ENCODE assay signal across 10 mouse cellular contexts in the genomic region with DNA sequence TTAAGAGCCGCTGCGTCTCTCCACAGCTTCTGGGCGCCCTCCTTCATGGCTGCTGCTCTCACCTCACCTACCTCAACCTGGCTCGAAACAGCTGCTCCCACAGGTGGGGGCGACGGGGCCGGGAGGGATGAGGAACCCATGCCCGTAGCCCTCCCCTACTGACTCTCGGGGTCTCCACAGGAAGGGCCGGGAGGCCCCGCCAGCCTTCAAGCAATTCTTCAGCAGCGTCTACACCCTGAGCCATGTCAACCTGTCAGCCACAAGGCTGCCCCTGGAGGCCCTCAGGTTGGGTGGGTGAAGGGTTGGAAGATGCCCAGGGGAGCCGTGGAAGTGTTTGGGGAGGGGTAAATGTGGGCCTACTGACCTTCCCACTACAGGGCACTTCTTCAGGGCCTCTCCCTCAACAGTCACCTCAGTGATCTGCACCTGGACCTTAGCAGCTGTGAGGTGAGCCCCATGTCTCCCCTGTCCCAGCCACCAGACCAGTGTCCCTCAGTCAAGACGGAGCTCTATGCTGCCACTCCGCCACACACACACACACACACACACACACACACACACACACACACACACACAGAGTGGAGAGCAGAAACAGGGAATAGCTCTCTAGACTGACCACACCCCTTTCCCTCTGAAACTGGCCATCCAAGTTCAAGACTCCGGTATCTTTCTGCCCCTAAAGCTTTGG. TPM values are rescaled to one million over a fixed set of nuclear protein-coding genes. Genes with fewer than 3 reads are reported as not detected.
A peak's percentile ranks its signal among the peaks of the same experiment; 100 is the strongest.
DNase-seq lines count a peak whose midpoint lies in the region; ATAC-seq and TF ChIP-seq lines count a peak whose summit lies in the region.
"Had no signal": no experiment of that assay in that cellular context is flagged by ENCODE, and none has a peak within 500 bp of the region (broad histone marks: within the 10 kb centered on the region; RNA-seq: fewer than 3 reads in every experiment).

No protein-coding gene starts in this region.

- WGBS in limb, embryonic 11.5 days: 74% methylated on average over 15 of the region's 16 CpGs
- 71% methylated on average over 16 of the region's 16 CpGs for WGBS in limb, embryonic 10.5 days
- 76% methylated on average over 16 of the region's 16 CpGs for WGBS in forebrain, embryonic 12.5 days
- WGBS in hindbrain, embryonic 13.5 days: 79% methylated on average over 15 of the region's 16 CpGs
- 79% methylated on average over 15 of the region's 16 CpGs for WGBS in midbrain, postnatal 0 days

- H3K4me3 ChIP-seq in limb, embryonic 11.5 days (ENCODE audit: low read depth, low read length): no peak overlapping the region
- H3K4me3 ChIP-seq in limb, embryonic 10.5 days: no peak overlapping the region
- no peak overlapping the region for H3K4me3 ChIP-seq in forebrain, embryonic 12.5 days (replicated peaks)
- H3K4me3 ChIP-seq in hindbrain, embryonic 13.5 days: no peak overlapping the region
- no peak overlapping the region for H3K4me3 ChIP-seq in midbrain, postnatal 0 days (ENCODE audit: low read depth, low read length)
- H3K4me3 ChIP-seq: layer of hippocampus, adult 2 months; limb, embryonic 15.5 days had no signal

- no peak overlapping the region for H3K27ac ChIP-seq in limb, embryonic 11.5 days (replicated peaks; ENCODE audit: low read depth, low read length)
- H3K27ac ChIP-seq in limb, embryonic 10.5 days: no peak overlapping the region
- no peak overlapping the region for H3K27ac ChIP-seq in forebrain, embryonic 12.5 days
- no peak overlapping the region for H3K27ac ChIP-seq in hindbrain, embryonic 13.5 days
- H3K27ac ChIP-seq in midbrain, postnatal 0 days (ENCODE audit: low read depth, low read length): no peak overlapping the region
- H3K27ac ChIP-seq: limb, embryonic 15.5 days had no signal

- H3K36me3 ChIP-seq in limb, embryonic 11.5 days (ENCODE audit: control insufficient read depth, insufficient read depth, low read length): no peaks in the 10 kb centered on the region
- H3K36me3 ChIP-seq in limb, embryonic 10.5 days: 0 out of 2 replicates have a peak, but pooled peaks cover 10% of the 10 kb centered on the region
- H3K36me3 ChIP-seq in forebrain, embryonic 12.5 days (replicated peaks): peaks cover 66% of the 10 kb centered on the region
- H3K36me3 ChIP-seq in hindbrain, embryonic 13.5 days: peaks cover 79% of the 10 kb centered on the region
- H3K36me3 ChIP-seq in midbrain, postnatal 0 days (ENCODE audit: insufficient read depth, low read length): peaks cover 64% of the 10 kb centered on the region
- H3K36me3 ChIP-seq: limb, embryonic 15.5 days had no signal

- DNase-seq in limb, embryonic 11.5 days (ENCODE audit: low spot score): no peak
- no peak for DNase-seq in limb, embryonic 10.5 days (ENCODE audit: low spot score)
- no peak for DNase-seq in midbrain, postnatal 0 days (ENCODE audit: low spot score)
- DNase-seq in thymus, postnatal 0 days (ENCODE audit: low spot score): no peak
- no peak for DNase-seq in gastrocnemius, postnatal 4 days (ENCODE audit: low spot score in 2 of 2)

- H3K27me3 ChIP-seq in limb, embryonic 11.5 days (ENCODE audit: control insufficient read depth, insufficient read depth, low read length): no peaks in the 10 kb centered on the region
- H3K27me3 ChIP-seq in limb, embryonic 10.5 days (ENCODE audit: low read depth, poor library complexity, severe bottlenecking): no peaks in the 10 kb centered on the region
- no peaks in the 10 kb centered on the region for H3K27me3 ChIP-seq in forebrain, embryonic 12.5 days
- no peaks in the 10 kb centered on the region for H3K27me3 ChIP-seq in hindbrain, embryonic 13.5 days
- H3K27me3 ChIP-seq in midbrain, postnatal 0 days (ENCODE audit: insufficient read depth, low read length): no peaks in the 10 kb centered on the region
- H3K27me3 ChIP-seq: limb, embryonic 15.5 days had no signal

- peak; percentile 28 for ATAC-seq in limb, embryonic 11.5 days (ENCODE audit: insufficient number of reproducible peaks, low FRiP score, low TSS enrichment, low read depth)
- peak; percentile 30; the same call in 1 of the 2 replicates for ATAC-seq in forebrain, embryonic 12.5 days (ENCODE audit: low FRiP score)
- peak; percentile 19; the same call in 1 of the 2 replicates for ATAC-seq in hindbrain, embryonic 13.5 days (ENCODE audit: low FRiP score)
- 0 out of 2 replicates have a peak, but pooled peaks have one; percentile 4 for ATAC-seq in midbrain, postnatal 0 days (ENCODE audit: low FRiP score)

- 0 out of 2 replicates have a peak, but pooled peaks cover 2% of the 10 kb centered on the region for H3K4me1 ChIP-seq in limb, embryonic 11.5 days (ENCODE audit: control insufficient read depth, insufficient read depth, low read length)
- H3K4me1 ChIP-seq in limb, embryonic 10.5 days: peaks cover 20% of the 10 kb centered on the region
- H3K4me1 ChIP-seq in forebrain, embryonic 12.5 days: peaks cover 13% of the 10 kb centered on the region
- peaks cover 17% of the 10 kb centered on the region for H3K4me1 ChIP-seq in hindbrain, embryonic 13.5 days (replicated peaks)
- H3K4me1 ChIP-seq in midbrain, postnatal 0 days (ENCODE audit: insufficient read depth, low read length): 0 out of 2 replicates have a peak, but pooled peaks cover 2% of the 10 kb centered on the region

- no peak overlapping the region for H3K4me2 ChIP-seq in limb, embryonic 11.5 days (ENCODE audit: low read depth, severe bottlenecking)
- H3K4me2 ChIP-seq in forebrain, embryonic 12.5 days: no peak overlapping the region
- no peak overlapping the region for H3K4me2 ChIP-seq in hindbrain, embryonic 13.5 days
- H3K4me2 ChIP-seq in midbrain, postnatal 0 days (ENCODE audit: low read depth, low read length, poor library complexity, severe bottlenecking): no peak overlapping the region
- H3K4me2 ChIP-seq: limb, embryonic 15.5 days had no signal

- no peaks in the 10 kb centered on the region for H3K9me3 ChIP-seq in limb, embryonic 11.5 days (ENCODE audit: control insufficient read depth, low read length)
- no peaks in the 10 kb centered on the region for H3K9me3 ChIP-seq in limb, embryonic 10.5 days (replicated peaks)
- H3K9me3 ChIP-seq in forebrain, embryonic 12.5 days: no peaks in the 10 kb centered on the region
- no peaks in the 10 kb centered on the region for H3K9me3 ChIP-seq in hindbrain, embryonic 13.5 days
- H3K9me3 ChIP-seq in midbrain, postnatal 0 days (ENCODE audit: low read length): no peaks in the 10 kb centered on the region
- H3K9me3 ChIP-seq: limb, embryonic 15.5 days had no signal

- no peak overlapping the region for H3K9ac ChIP-seq in limb, embryonic 11.5 days (ENCODE audit: low read length)
- no peak overlapping the region for H3K9ac ChIP-seq in forebrain, embryonic 12.5 days
- H3K9ac ChIP-seq in hindbrain, embryonic 13.5 days: no peak overlapping the region
- H3K9ac ChIP-seq in midbrain, postnatal 0 days (replicated peaks; ENCODE audit: low read length, poor library complexity, severe bottlenecking): no peak overlapping the region
- H3K9ac ChIP-seq: limb, embryonic 15.5 days had no signal

- TF ChIP-seq CTCF in midbrain, postnatal 0 days (IDR thresholded peaks at IDR 0.05): no peak

RNA-seq across cellular contexts. Expression of a gene that starts 6.5 kb away (rescaled TPM):
- polyA plus RNA-seq in limb, embryonic 11.5 days (2014; fragmentation: Nextera tagmentation; extraction: Ambion mirVana): 3.0 and 3.7 TPM in 2 replicates
- polyA plus RNA-seq in limb, embryonic 10.5 days (2016; fragmentation: Nextera tagmentation; extraction: Ambion mirVana): 2.4 and 2.9 TPM in 2 replicates
- polyA plus RNA-seq in forebrain, embryonic 12.5 days (2016; fragmentation: Nextera tagmentation; extraction: Ambion mirVana): 17.8 and 18.6 TPM in 2 replicates
- 21.6 and 22.1 TPM in 2 replicates for polyA plus RNA-seq in hindbrain, embryonic 13.5 days (2015; fragmentation: Nextera tagmentation; extraction: Ambion mirVana)
- total RNA-seq in midbrain, postnatal 0 days (2014; rRNA removed): 118 and 166 TPM in 2 replicates
- 33.3 and 37.6 TPM in 2 replicates for polyA plus RNA-seq in midbrain, postnatal 0 days (2015; fragmentation: Nextera tagmentation; extraction: Ambion mirVana)
- 1.1 and 1.3 TPM in 2 replicates for polyA plus RNA-seq in thymus, postnatal 0 days (2015; fragmentation: Nextera tagmentation; extraction: Ambion mirVana)
- 1 to 10 TPM; 3.2 to 4.4 TPM for total RNA-seq in gastrocnemius, postnatal 4 days (2021)
- total RNA-seq: neutrophil, adult 5-6 weeks had no signal

RNA-seq across cellular contexts. Expression of a gene that starts 13.3 kb away (rescaled TPM):
- not detected in 2 replicates for polyA plus RNA-seq in limb, embryonic 11.5 days (2014; fragmentation: Nextera tagmentation; extraction: Ambion mirVana)
- polyA plus RNA-seq in limb, embryonic 10.5 days (2016; fragmentation: Nextera tagmentation; extraction: Ambion mirVana): 0.05 TPM in 1 of 2 replicates, not detected in the other
- 0.55 and 0.90 TPM in 2 replicates for polyA plus RNA-seq in forebrain, embryonic 12.5 days (2016; fragmentation: Nextera tagmentation; extraction: Ambion mirVana)
- 2.4 and 2.5 TPM in 2 replicates for polyA plus RNA-seq in hindbrain, embryonic 13.5 days (2015; fragmentation: Nextera tagmentation; extraction: Ambion mirVana)
- total RNA-seq in midbrain, postnatal 0 days (2014; rRNA removed): 9.4 and 14.7 TPM in 2 replicates
- polyA plus RNA-seq in midbrain, postnatal 0 days (2015; fragmentation: Nextera tagmentation; extraction: Ambion mirVana): 12.3 and 15.0 TPM in 2 replicates
- 0.31 and 0.39 TPM in 2 replicates for polyA plus RNA-seq in thymus, postnatal 0 days (2015; fragmentation: Nextera tagmentation; extraction: Ambion mirVana)
- total RNA-seq in gastrocnemius, postnatal 4 days (2021): not detected
- total RNA-seq: neutrophil, adult 5-6 weeks had no signal

RNA-seq across cellular contexts. Expression of a gene that starts 18.3 kb away (rescaled TPM):
- 49.4 and 55.3 TPM in 2 replicates for polyA plus RNA-seq in limb, embryonic 11.5 days (2014; fragmentation: Nextera tagmentation; extraction: Ambion mirVana)
- 74.5 and 83.2 TPM in 2 replicates for polyA plus RNA-seq in limb, embryonic 10.5 days (2016; fragmentation: Nextera tagmentation; extraction: Ambion mirVana)
- 52.5 and 59.9 TPM in 2 replicates for polyA plus RNA-seq in forebrain, embryonic 12.5 days (2016; fragmentation: Nextera tagmentation; extraction: Ambion mirVana)
- polyA plus RNA-seq in hindbrain, embryonic 13.5 days (2015; fragmentation: Nextera tagmentation; extraction: Ambion mirVana): 24.4 and 30.9 TPM in 2 replicates
- 10.0 and 13.8 TPM in 2 replicates for total RNA-seq in midbrain, postnatal 0 days (2014; rRNA removed)
- polyA plus RNA-seq in midbrain, postnatal 0 days (2015; fragmentation: Nextera tagmentation; extraction: Ambion mirVana): 18.0 and 19.4 TPM in 2 replicates
- polyA plus RNA-seq in thymus, postnatal 0 days (2015; fragmentation: Nextera tagmentation; extraction: Ambion mirVana): 62.4 and 63.8 TPM in 2 replicates
- total RNA-seq in gastrocnemius, postnatal 4 days (2021): 10 to 100 TPM; 23.7 to 28.5 TPM

RNA-seq across cellular contexts. Expression of a gene that starts 27.9 kb away (rescaled TPM):
- polyA plus RNA-seq in limb, embryonic 11.5 days (2014; fragmentation: Nextera tagmentation; extraction: Ambion mirVana): not detected in 2 replicates
- polyA plus RNA-seq in limb, embryonic 10.5 days (2016; fragmentation: Nextera tagmentation; extraction: Ambion mirVana): not detected in 2 replicates
- not detected in 2 replicates for polyA plus RNA-seq in forebrain, embryonic 12.5 days (2016; fragmentation: Nextera tagmentation; extraction: Ambion mirVana)
- polyA plus RNA-seq in hindbrain, embryonic 13.5 days (2015; fragmentation: Nextera tagmentation; extraction: Ambion mirVana): 0.05 and 0.10 TPM in 2 replicates
- total RNA-seq in midbrain, postnatal 0 days (2014; rRNA removed): 1.5 and 3.8 TPM in 2 replicates
- polyA plus RNA-seq in midbrain, postnatal 0 days (2015; fragmentation: Nextera tagmentation; extraction: Ambion mirVana): 0.55 and 0.57 TPM in 2 replicates
- 0.07 and 0.08 TPM in 2 replicates for polyA plus RNA-seq in thymus, postnatal 0 days (2015; fragmentation: Nextera tagmentation; extraction: Ambion mirVana)
- not detected for total RNA-seq in gastrocnemius, postnatal 4 days (2021)
- total RNA-seq: neutrophil, adult 5-6 weeks had no signal
- polyA plus RNA-seq: limb, embryonic 15.5 days had no signal

RNA-seq across cellular contexts. Expression of a gene that starts 43.2 kb away (rescaled TPM):
- polyA plus RNA-seq in limb, embryonic 11.5 days (2014; fragmentation: Nextera tagmentation; extraction: Ambion mirVana): 20.4 and 21.6 TPM in 2 replicates
- polyA plus RNA-seq in limb, embryonic 10.5 days (2016; fragmentation: Nextera tagmentation; extraction: Ambion mirVana): 22.1 and 26.9 TPM in 2 replicates
- 19.0 and 19.8 TPM in 2 replicates for polyA plus RNA-seq in forebrain, embryonic 12.5 days (2016; fragmentation: Nextera tagmentation; extraction: Ambion mirVana)
- 20.7 and 21.5 TPM in 2 replicates for polyA plus RNA-seq in hindbrain, embryonic 13.5 days (2015; fragmentation: Nextera tagmentation; extraction: Ambion mirVana)
- 27.8 and 29.1 TPM in 2 replicates for total RNA-seq in midbrain, postnatal 0 days (2014; rRNA removed)
- 18.2 and 21.6 TPM in 2 replicates for polyA plus RNA-seq in midbrain, postnatal 0 days (2015; fragmentation: Nextera tagmentation; extraction: Ambion mirVana)
- polyA plus RNA-seq in thymus, postnatal 0 days (2015; fragmentation: Nextera tagmentation; extraction: Ambion mirVana): 4.7 and 5.6 TPM in 2 replicates
- total RNA-seq in gastrocnemius, postnatal 4 days (2021): 10 to 100 TPM; 21.6 to 21.8 TPM
